Mouse (Mus musculus): ENCODE data around the gene Pik3cb.

DNA sequence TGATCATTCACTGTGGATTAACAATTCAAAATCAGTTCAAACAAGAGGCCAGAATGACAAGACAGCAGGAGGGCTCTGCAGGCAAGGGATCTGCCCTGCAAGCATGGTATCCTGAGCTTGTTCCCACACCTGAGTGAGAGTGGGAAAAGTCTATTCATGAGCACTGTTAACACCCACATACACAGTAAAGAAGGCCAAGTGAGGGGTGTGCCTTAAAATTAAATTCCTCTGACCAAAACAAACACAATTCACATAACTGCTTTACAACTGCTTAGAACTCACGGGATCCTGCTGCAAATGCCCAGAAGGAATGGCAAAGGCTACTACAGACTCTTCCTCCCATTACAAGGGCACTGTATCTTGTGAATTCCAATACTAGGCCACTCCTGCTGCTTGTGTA lies 29.3 kb downstream of the Pik3cb start:
- no peak for TF ChIP-seq CTCF (IDR thresholded peaks at IDR 0.05; ENCODE audit: control insufficient read depth, insufficient read depth, insufficient replicate concordance, low read depth, low read length)
- no peak for TF ChIP-seq POLR2A (IDR thresholded peaks at IDR 0.05; ENCODE audit: control insufficient read depth, low read depth, low read length)

Data from testis, adult 2 months (tissue).